Mouse (Mus musculus) small intestine, adult 2 months (tissue): ENCODE measurements around the gene Ccsap.
A peak's percentile ranks its signal among the peaks of the same experiment; 100 is the strongest.

Experiments
- CTCF ChIP-seq: fragments of 200-500 bp; IDR thresholded peaks from 2 replicates; pipeline ENCODE4 v1.5.1; 2012; ENCODE audit warnings: low read depth, mild to moderate bottlenecking, control low read depth, inconsistent platforms, low read length, moderate library complexity, mixed read lengths; ENCODE audit not compliant: insufficient replicate concordance, insufficient read length; ENCODE audit errors: extremely low read depth
- POLR2A ChIP-seq: fragments of 200-500 bp; IDR thresholded peaks from 2 replicates; pipeline ENCODE4 v1.6.1; 2012; ENCODE audit warnings: low read depth, mild to moderate bottlenecking, control low read depth, inconsistent platforms, low read length, moderate library complexity

DNA sequence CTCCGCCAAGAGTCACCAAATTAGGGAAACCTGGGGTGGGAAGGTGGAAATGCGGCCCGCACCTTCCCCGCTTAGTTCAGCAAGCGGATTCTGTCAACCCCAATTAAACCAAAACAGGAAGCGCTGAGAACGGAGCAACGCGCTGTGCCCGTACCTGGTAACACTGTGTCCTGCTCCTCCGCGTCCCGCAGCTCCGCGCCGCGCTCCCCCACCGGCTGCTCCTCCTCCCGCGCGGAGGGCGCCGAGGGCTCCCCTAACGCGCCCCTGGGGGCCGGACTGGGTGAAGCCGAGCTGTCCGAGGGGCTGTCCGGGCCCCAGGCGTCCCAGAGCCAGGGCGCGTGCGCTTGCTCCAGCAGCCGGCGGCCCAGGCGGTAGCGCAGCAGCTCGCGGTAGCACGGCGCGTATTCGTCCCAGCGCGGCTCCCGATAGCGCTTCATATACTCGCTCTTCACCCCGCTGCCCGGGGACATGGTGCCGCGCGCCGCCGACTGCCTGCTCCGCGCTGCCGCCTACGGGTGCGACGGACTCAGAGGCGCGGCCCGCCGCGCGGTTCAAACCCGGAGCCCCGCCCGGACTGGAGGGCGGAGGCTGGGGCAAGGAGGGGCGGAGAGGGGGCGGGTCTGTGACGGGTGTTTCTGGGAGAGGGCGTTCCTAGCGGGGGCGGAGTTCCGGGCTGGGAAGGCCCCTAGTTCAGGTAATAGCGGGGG, 915 bp downstream of the Ccsap start:
- TF ChIP-seq CTCF (no peak), POLR2A (peak; percentile 34; the same call in 1 of the 2 replicates)
